Mouse (Mus musculus) intestine, postnatal 0 days (tissue): ENCODE measurements around the gene Sorbs2. TPM values are rescaled to one million over a fixed set of nuclear protein-coding genes. Genes with fewer than 3 reads are reported as not detected.

Source experiments
- ATAC-seq: fragments of 200-750 bp; cut with Nextera tagmentation; 2 replicates; pipeline ENCODE4 v1.8.0; 2017; ENCODE audit warnings: mild to moderate bottlenecking, moderate TSS enrichment, moderate library complexity
- H3K27ac ChIP-seq: fragments of 300-500 bp; sonication (generic); 2 replicates; pipeline ENCODE4 v1.5.1; 2014; ENCODE audit warnings: mild to moderate bottlenecking, low read depth, low read length, moderate library complexity
- H3K27me3 ChIP-seq: fragments of 300-500 bp; sonication (generic); replicated peaks from 2 replicates; pipeline ENCODE4 v1.6.1; 2014; ENCODE audit warnings: low read length, mixed read lengths; ENCODE audit not compliant: control insufficient read depth, insufficient read depth
- H3K36me3 ChIP-seq: fragments of 300-500 bp; sonication (generic); 2 replicates; pipeline ENCODE4 v1.6.1; 2014; ENCODE audit warnings: mild to moderate bottlenecking, moderate library complexity; ENCODE audit not compliant: control insufficient read depth, insufficient read depth
- H3K4me1 ChIP-seq: fragments of 300-500 bp; sonication (generic); replicated peaks from 2 replicates; pipeline ENCODE4 v1.6.1; 2014; ENCODE audit warnings: antibody characterized with exemption, low read length, mixed read lengths; ENCODE audit not compliant: control insufficient read depth, insufficient read depth
- H3K4me2 ChIP-seq: fragments of 300-500 bp; sonication (generic); replicated peaks from 2 replicates; pipeline ENCODE4 v1.6.1; 2014; ENCODE audit warnings: low read depth, mild to moderate bottlenecking, moderate library complexity
- H3K4me3 ChIP-seq: fragments of 300-500 bp; sonication (generic); 2 replicates; pipeline ENCODE4 v1.5.1; 2014; ENCODE audit warnings: low read depth, low read length
- H3K9ac ChIP-seq: fragments of 300-500 bp; sonication (generic); 2 replicates; pipeline ENCODE4 v1.6.1; 2014; ENCODE audit warnings: mild to moderate bottlenecking, low read depth, low read length
- H3K9me3 ChIP-seq: fragments of 300-500 bp; sonication (generic); 2 replicates; pipeline ENCODE4 v1.6.1; 2016; ENCODE audit warnings: mixed run types; ENCODE audit not compliant: control insufficient read depth
- CTCF ChIP-seq: sonication (generic); IDR thresholded peaks from 2 replicates; pipeline ENCODE4 v1.5.1; 2016; ENCODE audit warnings: low read depth, mild to moderate bottlenecking, control low read depth, antibody characterized with exemption, moderate library complexity
- WGBS: fragments of 180-500 bp; shearing (Covaris S2); extraction: QIAGEN DNeasy Blood & Tissue Kit; methylation state at CpG from one replicate; pipeline ENCODE4 v1.1.7; 2014; 5-methylcytosine and 5-hydroxymethylcytosine counted together
- polyA plus RNA-seq: library from polyadenylated mRNA; unstranded; fragments of >200 nt; fragmentation: Nextera tagmentation; extraction: Ambion mirVana; gene quantifications from 2 replicates; pipeline ENCODE4 v1.2.1, GENCODE M21; 2015

Sorbs2 gene
- polyA plus RNA-seq, 1 experiment from 2014 or later, result 16.0 TPM

GRCm38 (mm10) chr8:45774841-45775240, 267.3 kb downstream of the Sorbs2 start:
- H3K27ac ChIP-seq, result no peak overlapping the region
- no peaks in the 10 kb centered on the region for H3K9me3 ChIP-seq
- H3K9ac ChIP-seq, result no peak overlapping the region
- WGBS, result 90% methylated on average over 5 of the region's 5 CpGs
- H3K36me3 ChIP-seq, result peaks cover 5% of the 10 kb centered on the region; the same call in 1 of the 2 replicates
- no peak for TF ChIP-seq CTCF
- no peak overlapping the region for H3K4me3 ChIP-seq
- no peak overlapping the region for H3K4me2 ChIP-seq
- ATAC-seq, result no peak
- no peaks in the 10 kb centered on the region for H3K27me3 ChIP-seq
- H3K4me1 ChIP-seq, result no peaks in the 10 kb centered on the region

- WGBS, result 89% methylated on average over 7 of the region's 7 CpGs
Measured at GRCm38 (mm10) chr8:45775481-45775880, 267.9 kb downstream of the Sorbs2 start.

GRCm38 (mm10) chr8:45776366-45776765, 268.8 kb downstream of the Sorbs2 start:
- Histone ChIP-seq H3K4me2 (no peak overlapping the region), H3K27me3 (no peaks in the 10 kb centered on the region), H3K9ac (no peak overlapping the region), H3K9me3 (no peaks in the 10 kb centered on the region), H3K4me3 (no peak overlapping the region), H3K27ac (no peak overlapping the region), H3K36me3 (peaks cover 5% of the 10 kb centered on the region; the same call in 1 of the 2 replicates), H3K4me1 (no peaks in the 10 kb centered on the region)
- TF ChIP-seq CTCF, result no peak
- WGBS, result 91% methylated on average over 9 of the region's 9 CpGs
- ATAC-seq, result no peak

More at GRCm38 (mm10) chr8:45775481-45775880, 267.9 kb downstream of the Sorbs2 start:
- no peak for ATAC-seq
- Histone ChIP-seq H3K9me3 (no peaks in the 10 kb centered on the region), H3K4me3 (no peak overlapping the region), H3K27ac (no peak overlapping the region), H3K27me3 (no peaks in the 10 kb centered on the region), H3K9ac (no peak overlapping the region), H3K4me1 (no peaks in the 10 kb centered on the region), H3K4me2 (no peak overlapping the region), H3K36me3 (peaks cover 5% of the 10 kb centered on the region; the same call in 1 of the 2 replicates)
- TF ChIP-seq CTCF, result no peak

- Histone ChIP-seq H3K36me3 (peaks cover 5% of the 10 kb centered on the region; the same call in 1 of the 2 replicates), H3K9ac (no peak overlapping the region), H3K4me2 (no peak overlapping the region), H3K4me3 (no peak overlapping the region), H3K27ac (no peak overlapping the region), H3K9me3 (no peaks in the 10 kb centered on the region), H3K4me1 (no peaks in the 10 kb centered on the region), H3K27me3 (no peaks in the 10 kb centered on the region)
- ATAC-seq, result no peak
- WGBS, result 94% methylated on average over 7 of the region's 7 CpGs
- no peak for TF ChIP-seq CTCF
Measured at GRCm38 (mm10) chr8:45776977-45777376, 269.4 kb downstream of the Sorbs2 start.

- 44% methylated on average over 4 of the region's 4 CpGs for WGBS
- peak; percentile 70 for TF ChIP-seq CTCF
- no peak for ATAC-seq
- Histone ChIP-seq H3K4me3 (no peak overlapping the region), H3K27me3 (no peaks in the 10 kb centered on the region), H3K27ac (no peak overlapping the region), H3K36me3 (peaks cover 6% of the 10 kb centered on the region; the same call in 1 of the 2 replicates), H3K4me1 (no peaks in the 10 kb centered on the region), H3K9me3 (no peaks in the 10 kb centered on the region), H3K4me2 (no peak overlapping the region), H3K9ac (no peak overlapping the region)
Measured at GRCm38 (mm10) chr8:45780585-45780984, 273.0 kb downstream of the Sorbs2 start.

GRCm38 (mm10) chr8:45788610-45789009, 281.0 kb downstream of the Sorbs2 start:
- no peak overlapping the region for H3K4me3 ChIP-seq
- ATAC-seq, result no peak
- H3K27me3 ChIP-seq, result no peaks in the 10 kb centered on the region
- no peaks in the 10 kb centered on the region for H3K4me1 ChIP-seq
- WGBS, result 91% methylated on average over 3 of the region's 3 CpGs
- H3K4me2 ChIP-seq, result no peak overlapping the region
- H3K9ac ChIP-seq, result no peak overlapping the region
- no peaks in the 10 kb centered on the region for H3K9me3 ChIP-seq
- H3K36me3 ChIP-seq, result no peaks in the 10 kb centered on the region; the same call in 1 of the 2 replicates
- H3K27ac ChIP-seq, result no peak overlapping the region
- TF ChIP-seq CTCF, result peak; percentile 58

GRCm38 (mm10) chr8:45794847-45795246, 287.3 kb downstream of the Sorbs2 start:
- Histone ChIP-seq H3K9ac (no peak overlapping the region), H3K36me3 (0 out of 2 replicates have a peak, but pooled peaks cover 4% of the 10 kb centered on the region), H3K4me1 (no peaks in the 10 kb centered on the region), H3K4me3 (no peak overlapping the region), H3K9me3 (no peaks in the 10 kb centered on the region), H3K27ac (no peak overlapping the region), H3K4me2 (no peak overlapping the region), H3K27me3 (no peaks in the 10 kb centered on the region)
- peak; percentile 51 for TF ChIP-seq CTCF
- WGBS, result 87% methylated on average over 14 of the region's 14 CpGs
- ATAC-seq, result no peak
